Mouse (Mus musculus) kidney, adult 8-10 months (tissue): Measurements from ENCODE around the gene Abi3.

Experiments used
- DNase-seq, 2 experiments: peaks; one replicate each; pipeline ENCODE4 v3.0.0; 2022

Abi3 gene

GRCm38 (mm10) chr11:95824071-95824876, 18.0 kb downstream of the Abi3 start, which contains the start of gene Phospho1:
Gene Phospho1, plus strand, starts transcription at chr11:95824499.
- DNase-seq, result peak; percentile 84 to 86

DNA sequence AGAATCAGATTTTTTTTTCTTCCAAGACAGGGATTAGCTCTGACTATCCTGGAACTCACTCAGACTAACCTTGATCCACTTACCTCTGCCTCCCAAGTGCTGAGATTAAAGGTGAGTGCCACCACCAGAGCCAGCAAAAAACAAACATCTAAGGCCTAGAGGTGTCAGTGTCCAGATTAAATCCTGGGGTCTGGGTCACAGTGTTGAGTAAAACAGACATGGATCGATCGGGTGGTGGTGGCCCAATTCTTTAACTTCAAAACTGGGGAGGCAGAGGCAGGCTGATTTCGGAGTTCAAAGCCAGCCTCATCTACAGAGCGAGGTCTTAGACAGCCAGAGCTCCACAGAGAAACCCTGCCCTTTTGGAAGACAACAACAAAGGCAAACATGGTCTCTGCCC, 19.8 kb downstream of the Abi3 start:
- DNase-seq, result no peak

GRCm38 (mm10) chr11:95821511-95821910, 20.8 kb downstream of the Abi3 start:
- no peak for DNase-seq

GRCm38 (mm10) chr11:95819138-95819537, 23.1 kb downstream of the Abi3 start:
- DNase-seq, result peak in 1 of 2 experiments; percentile 41

DNA sequence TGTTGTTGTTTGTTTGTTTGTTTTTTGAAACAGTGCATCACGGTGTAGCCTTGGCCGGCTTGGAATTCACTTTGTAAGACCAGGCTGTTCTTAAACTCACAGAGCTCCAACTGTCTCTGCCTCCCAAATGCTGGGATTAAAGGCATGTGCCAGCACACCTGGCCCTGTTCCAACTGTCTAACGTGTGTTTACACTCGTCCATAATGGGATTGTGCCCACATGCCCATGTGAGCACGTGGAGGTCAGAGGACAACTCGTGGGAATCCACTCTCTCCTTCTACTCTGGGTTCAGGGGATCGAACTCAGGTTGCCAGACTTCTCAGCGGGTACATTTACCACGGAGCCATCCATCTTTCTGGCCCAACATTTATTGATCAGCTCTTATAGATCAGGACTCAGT, 26.9 kb downstream of the Abi3 start:
- no peak for DNase-seq

GRCm38 (mm10) chr11:95814857-95815256, 27.4 kb downstream of the Abi3 start:
- no peak for DNase-seq

DNA sequence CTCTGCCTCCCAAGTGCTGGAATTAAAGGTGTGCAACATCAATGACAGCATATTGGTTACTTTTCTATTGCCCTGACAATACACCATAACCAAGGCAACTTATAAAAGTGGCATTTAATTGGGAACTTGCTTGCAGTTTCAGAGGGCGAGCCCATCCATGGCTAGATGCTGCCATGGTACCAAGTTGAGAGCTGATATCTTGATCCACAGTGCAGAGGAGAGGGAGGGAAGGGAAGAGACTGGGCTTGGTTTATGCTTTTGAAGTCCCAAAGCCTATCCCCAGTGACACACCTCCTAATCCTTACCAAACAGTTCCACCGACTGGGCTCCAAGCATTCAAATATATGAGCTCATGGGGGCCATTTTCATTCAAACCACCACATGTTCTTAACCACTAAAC, 28.2 kb downstream of the Abi3 start:
- no peak for DNase-seq

DNA sequence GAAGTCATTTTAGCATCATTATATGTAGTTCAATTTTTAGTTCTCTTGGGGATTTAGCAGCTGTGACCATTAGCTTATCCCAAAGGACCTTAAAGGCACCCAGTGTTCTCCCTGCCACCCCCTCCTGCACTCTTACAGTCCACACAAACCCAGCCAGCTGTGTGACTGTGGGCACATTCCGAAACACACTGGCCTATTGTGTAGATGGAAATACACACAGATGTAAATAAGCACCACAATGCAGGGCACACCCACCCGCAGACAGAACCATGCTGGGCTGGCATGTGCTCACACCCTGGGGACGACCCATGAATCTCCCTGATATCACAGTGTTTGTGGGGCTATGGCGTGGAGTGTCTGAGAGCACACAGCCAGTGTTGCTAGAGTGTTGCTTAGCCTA, 30.1 kb downstream of the Abi3 start:
- DNase-seq, result no peak

GRCm38 (mm10) chr11:95811741-95812140, 30.5 kb downstream of the Abi3 start:
- DNase-seq, result no peak

DNA sequence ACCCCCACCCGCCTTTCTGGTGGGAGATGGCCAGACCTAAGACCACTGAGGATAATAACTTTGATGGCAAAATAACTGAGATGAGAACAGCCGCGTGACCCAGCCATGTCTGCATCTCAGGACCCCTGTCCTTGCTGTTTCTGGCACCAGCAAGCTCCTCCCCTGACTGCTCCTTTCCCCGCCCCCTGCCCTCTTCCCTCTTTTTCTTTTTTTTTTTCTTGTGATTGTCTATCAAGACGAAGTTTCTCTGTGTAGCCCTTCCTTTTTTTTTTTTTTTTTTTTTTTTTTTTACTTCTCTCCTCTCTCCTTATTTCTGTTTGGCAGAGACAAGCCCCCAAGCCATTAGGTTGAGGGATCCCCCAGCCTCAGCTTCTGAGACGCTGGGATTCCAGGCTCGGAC, 31.4 kb downstream of the Abi3 start:
- DNase-seq, result no peak

GRCm38 (mm10) chr11:95809603-95810002, 32.7 kb downstream of the Abi3 start:
- no peak for DNase-seq

- DNase-seq, result no peak
Measured at GRCm38 (mm10) chr11:95808448-95809011, 33.7 kb downstream of the Abi3 start.

GRCm38 (mm10) chr11:95807884-95808283, 34.4 kb downstream of the Abi3 start:
- no peak for DNase-seq

- peak in 1 of 2 experiments; percentile 32 for DNase-seq
Measured at GRCm38 (mm10) chr11:95805527-95805926, 36.7 kb downstream of the Abi3 start.

DNA sequence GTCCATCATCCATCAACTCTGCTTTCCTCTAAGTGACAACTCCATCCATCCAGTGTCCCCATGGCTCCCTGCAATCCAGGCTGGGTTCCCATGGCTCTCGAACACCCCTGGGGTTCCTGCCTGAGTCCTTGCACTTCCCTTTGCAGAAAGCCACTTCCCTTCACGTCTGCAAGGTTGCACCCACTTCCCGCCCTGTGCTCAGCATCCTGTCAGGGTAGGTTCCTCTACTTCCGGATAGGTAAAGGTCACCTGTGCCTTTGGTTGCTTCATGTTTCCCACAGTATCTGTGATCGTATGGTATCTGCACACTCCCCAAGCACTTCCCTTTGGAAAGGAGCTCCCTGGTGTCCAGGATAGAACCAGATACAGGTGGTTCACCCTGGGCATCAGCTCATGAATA, 37.3 kb downstream of the Abi3 start:
- DNase-seq, result no peak

DNA sequence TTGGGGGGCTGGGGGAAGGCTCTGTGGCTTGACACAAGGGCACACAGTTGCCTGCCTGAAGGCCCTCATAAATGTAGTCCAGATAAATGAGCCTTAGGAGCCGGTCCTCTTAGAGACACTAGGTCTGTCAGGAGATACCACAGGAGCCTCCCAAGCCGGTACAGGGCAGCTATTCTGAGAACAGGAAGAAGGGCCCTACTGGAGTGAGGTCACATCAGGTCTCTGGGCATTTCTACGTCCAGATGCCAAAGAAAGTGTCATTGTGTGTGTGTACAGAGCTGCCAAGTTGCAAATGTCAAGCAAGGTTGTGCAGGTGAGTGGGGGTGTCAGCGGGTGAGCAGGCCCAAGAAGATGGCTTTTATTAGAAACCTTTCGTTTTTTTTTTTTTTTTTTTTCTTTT, 46.7 kb downstream of the Abi3 start:
- peak; percentile 23 to 42 for DNase-seq

DNA sequence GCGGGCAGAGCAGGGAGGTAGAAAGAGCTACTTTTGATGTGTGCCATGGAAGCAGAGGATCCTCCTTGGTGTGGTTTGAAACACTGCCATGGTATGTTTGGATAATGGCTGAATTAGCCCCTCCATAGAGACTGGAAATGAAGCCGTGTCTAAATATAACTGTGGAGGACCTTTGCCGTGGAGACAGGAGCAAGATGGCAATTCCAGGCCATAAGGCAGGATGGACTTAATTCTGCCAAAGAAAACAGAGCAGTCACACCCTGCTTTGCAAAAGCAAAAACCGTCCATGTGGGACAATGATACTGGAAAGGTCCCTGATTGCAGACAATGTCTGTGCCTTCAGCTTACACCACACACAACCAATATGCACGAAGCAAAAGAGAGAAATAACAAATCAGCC, 48.1 kb downstream of the Abi3 start:
- DNase-seq, result no peak

- no peak for DNase-seq
Measured at GRCm38 (mm10) chr11:95792950-95793509, 49.2 kb downstream of the Abi3 start.

DNA sequence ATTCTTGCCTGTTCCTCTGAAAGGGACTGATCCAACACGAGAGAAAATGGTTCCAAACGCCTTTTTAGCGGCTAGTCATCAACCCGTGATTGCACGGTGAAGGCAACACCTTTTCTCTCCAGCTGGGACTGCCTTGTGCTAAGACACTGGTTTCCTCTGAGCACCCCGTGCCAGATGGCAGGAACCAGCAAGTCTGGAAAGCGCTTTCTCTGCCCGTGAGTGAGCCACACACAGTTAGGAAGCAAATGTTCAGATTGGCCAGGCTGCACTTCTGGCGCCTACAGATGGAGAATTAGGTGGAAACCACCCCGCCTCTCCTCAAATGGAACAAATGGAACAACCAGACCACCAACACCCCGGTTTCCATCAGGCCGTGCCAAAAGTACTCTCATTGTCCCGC, 50.5 kb downstream of the Abi3 start:
- no peak for DNase-seq

GRCm38 (mm10) chr11:95789451-95789891, 52.8 kb downstream of the Abi3 start:
- DNase-seq, result peak; percentile 39 to 54

DNA sequence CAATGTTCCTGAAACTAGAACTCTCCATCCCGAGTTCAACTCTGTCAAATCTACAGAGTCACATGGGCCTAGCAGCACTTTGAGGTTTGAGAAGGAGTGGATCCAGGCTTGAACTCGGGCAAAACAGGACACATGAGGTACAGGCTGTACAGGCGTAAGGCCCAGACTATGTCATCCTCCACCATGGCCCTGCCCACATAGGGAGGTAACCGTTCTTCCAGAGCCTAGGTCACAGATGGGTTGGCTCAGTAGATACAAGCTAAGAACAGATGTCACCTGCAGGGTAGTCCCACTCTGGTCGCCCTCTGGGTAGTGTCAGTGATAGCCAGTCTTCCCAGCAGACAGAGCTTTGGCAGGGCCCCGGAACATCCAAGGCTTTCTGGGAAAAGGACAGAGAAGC, 55.8 kb downstream of the Abi3 start:
- DNase-seq, result no peak

DNA sequence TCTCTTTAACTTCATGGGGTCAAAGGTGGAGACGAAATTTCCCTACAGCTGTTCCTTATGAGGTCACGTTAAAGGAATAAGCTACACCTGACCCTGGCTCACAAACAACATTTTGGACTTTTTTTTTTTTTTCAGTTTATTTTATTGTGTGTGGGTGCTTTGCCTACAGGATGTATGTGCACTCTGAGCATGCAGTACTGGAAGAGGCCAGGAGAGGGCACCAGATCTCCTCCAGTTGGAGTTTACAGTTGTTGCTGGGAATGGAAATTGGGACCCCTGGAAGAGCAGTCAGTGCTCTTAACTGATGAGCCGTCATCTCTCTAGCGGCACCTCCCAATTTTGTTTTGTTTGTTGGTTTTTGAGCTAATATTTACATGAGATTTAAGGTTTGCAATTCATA, 56.6 kb downstream of the Abi3 start:
- no peak for DNase-seq

DNA sequence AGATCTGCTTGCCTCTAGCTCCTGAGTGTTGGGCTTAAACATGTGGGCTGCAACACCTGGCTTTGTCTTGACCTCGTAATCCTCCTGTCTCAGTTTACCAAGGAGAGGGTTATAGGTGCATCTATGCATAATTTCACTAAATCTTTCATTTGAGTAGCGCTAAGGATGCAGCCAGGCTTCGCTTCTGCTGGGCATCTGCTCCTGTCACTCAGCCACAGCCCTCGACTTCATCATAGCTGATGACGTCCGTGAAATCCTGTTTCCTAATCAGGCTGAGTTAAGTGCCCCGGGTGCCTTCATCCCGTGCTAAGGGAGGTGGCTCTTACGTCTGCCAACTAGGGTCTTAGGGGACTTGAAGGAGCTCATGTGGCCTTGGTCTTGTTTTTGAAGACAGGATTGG, 58.3 kb downstream of the Abi3 start:
- DNase-seq, result no peak

- DNase-seq, result no peak
Measured at GRCm38 (mm10) chr11:95783457-95783856, 58.8 kb downstream of the Abi3 start.
